Mouse (Mus musculus) embryo, embryonic 11.5 days (tissue): ENCODE measurements around the gene Mars.

Experiments used
- DNase-seq: peaks from one replicate; pipeline ENCODE4 v3.0.0-alpha.2; 2012; ENCODE audit warnings: low read depth, low spot score

The Mars gene

DNA sequence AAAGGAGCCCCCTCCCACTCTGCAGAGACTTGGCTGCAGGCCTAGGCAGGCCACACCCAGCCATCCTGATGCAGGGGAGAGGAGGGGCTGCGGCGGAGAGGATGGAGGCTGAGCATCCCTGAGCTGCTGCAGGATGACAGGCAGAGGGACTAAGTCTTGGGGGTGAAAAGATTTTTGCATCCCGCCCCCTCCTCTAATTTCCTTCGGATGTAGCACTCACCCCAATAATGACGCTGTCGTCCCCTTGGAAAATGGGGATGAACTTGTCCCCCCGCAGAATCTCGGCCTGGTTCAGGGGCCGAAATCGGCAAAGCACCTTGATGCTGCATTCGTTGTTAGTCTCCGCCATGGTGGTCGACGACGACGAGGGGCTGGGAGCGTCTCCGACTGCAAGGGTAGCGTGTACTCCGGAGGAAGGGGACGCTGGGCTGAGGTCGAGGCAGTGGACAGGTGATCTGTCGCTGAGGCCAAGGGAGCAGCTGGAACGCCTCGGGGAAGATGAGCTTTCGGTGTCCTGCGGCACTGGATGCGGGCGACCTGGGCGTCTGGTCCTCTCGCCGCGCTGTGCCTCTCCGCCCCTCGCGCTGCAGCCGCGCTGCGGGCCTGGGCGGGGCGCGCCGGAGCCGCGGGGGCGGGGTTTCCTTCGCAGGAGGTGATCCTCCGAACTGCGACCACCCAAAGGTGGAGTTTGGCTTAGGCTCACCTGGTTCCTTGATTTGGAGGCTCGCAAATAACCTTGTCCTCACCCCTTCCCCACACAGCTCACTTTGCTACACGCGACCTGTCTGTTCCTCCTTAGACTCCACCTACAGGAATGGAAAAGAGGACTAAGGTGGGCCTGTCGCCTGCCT is 48.8 kb downstream of the Mars start, which contains the start of gene Kif5a:
TSS of gene Kif5a (minus strand) at position 801 of the 851 bp plus-strand sequence.
- no peak for DNase-seq

DNA sequence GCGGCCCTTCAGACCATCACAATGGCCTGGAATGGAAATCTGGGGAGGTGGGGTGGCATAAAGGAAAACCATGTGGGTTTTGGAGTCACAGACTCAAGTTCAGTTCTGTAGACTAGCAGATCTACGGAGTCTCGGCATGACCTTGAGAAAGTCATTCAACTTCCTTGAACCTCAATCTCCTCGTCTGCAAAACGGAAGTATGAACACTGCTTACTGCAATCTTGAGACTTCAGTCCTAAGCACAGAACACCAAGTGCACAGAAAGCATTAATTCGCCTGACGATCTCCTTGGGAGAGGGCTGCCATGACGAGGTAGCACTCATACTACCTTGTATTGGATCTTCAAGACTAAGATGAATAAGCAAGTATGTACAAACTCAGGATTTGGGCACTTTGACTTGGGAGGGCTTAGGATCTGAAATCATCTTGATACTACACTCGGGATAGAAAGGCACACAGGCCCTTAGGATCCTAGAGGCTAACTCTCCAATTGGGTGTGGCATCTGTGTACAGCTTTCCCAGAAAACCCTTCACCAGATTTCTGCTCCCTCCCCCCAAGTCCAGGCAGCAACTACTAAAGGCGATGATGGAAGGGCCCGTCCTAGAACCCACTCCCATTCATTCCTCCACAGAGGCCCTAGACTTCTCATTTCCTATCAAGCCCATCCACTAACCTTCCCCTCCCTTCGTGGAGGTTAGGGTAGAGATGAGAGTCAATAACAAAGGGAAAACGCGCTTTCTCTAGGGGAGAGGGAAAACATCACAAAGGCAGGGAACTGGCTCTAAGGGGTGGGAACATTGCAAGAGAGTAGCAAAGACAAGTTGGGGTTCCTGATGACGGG is 49.7 kb downstream of the Mars start:
- DNase-seq: no peak

GRCm38 (mm10) chr10:127258489-127258888 is 53.1 kb downstream of the Mars start:
- no peak for DNase-seq

- no peak for DNase-seq
These were observed 53.8 kb downstream of the Mars start for GRCm38 (mm10) chr10:127257790-127258189.

- DNase-seq: peak; percentile 53
These were observed 55.8 kb downstream of the Mars start for GRCm38 (mm10) chr10:127255625-127256345.

DNA sequence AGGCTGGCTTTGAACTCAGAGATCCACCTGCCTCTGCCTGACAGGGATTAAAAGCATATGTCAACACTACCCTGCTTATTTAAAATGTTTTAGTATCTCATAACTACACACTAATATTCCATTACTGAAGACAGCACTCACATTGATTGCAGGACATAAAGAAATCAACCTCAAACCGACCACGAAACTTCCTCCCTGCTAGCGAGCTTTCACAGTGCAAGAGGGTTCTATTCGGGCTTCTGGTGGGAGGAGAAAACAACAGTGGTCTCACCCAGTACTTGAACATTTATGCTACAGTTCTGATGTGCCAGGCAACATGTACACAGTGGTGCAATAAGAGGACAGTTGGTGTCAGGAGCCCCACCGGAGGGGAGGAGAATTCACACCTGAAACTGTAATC is 60.8 kb downstream of the Mars start:
- DNase-seq: no peak
